Mouse (Mus musculus) CH12F3 (cell line): ENCODE data around the gene Gm5108.

Source experiments
- in situ Hi-C: fragments of 300-500 bp; cut with MboI; formaldehyde crosslinking; loops from 2 replicates; pipeline ENCODE4 v1.14.3; 2020; ENCODE audit warnings: low sequenced_read_pairs

Gm5108 gene

DNA sequence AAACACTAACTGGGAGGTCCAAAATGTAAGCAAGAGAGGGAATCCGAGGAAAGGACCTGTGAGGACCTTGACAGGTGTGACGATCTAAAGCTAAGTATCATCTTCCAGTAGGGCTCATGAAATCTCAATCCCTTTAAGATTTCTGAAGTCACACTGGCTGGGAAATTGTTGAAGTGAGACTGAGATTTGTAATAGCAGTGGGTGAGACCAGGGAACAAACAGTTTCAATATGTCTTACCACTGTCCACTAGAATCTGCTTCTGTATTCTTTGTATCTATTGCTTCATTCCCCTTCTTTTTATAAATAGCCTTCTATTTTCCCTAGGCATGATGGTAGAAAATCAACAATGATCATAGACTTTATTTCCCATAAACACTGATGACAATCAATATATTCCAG is 79.4 kb downstream of the Gm5108 start:
- in situ Hi-C loops: no loop called here
